ENCODE assay signal across 8 mouse cellular contexts in genomic region chr1:74771931-74772620, GRCm38 (mm10). TPM values are rescaled to one million over a fixed set of nuclear protein-coding genes. Genes with fewer than 3 reads are reported as not detected.
DNase-seq lines count a peak whose midpoint lies in the region; ATAC-seq lines count a peak whose summit lies in the region.

No protein-coding gene starts in this region.

- ATAC-seq in neural tube, embryonic 12.5 days (ENCODE audit: low FRiP score, low read depth), result no peak

- peak; percentile 56 for DNase-seq in adrenal gland, adult 2 months
- DNase-seq in adrenal gland, postnatal 4 days (ENCODE audit: low spot score in 2 of 2), result no peak
- DNase-seq in urinary bladder, postnatal 4 days (ENCODE audit: low spot score in 2 of 2), result peak; percentile 41 to 61
- no peak for DNase-seq in urinary bladder, adult 18-20 months (ENCODE audit: low spot score in 2 of 2)
- peak; percentile 45 for DNase-seq in kidney, postnatal 10 days
- no peak for DNase-seq in right cerebral cortex, postnatal 25 days
- DNase-seq in thymus, postnatal 25 days, result no peak

- H3K4me1 ChIP-seq in neural tube, embryonic 12.5 days, result peaks cover 23% of the 10 kb centered on the region

- no peaks in the 10 kb centered on the region for H3K36me3 ChIP-seq in neural tube, embryonic 12.5 days

- WGBS in neural tube, embryonic 12.5 days, result under 1% methylated on average over 51 of the region's 51 CpGs

- peaks cover 93% of the 10 kb centered on the region for H3K27me3 ChIP-seq in neural tube, embryonic 12.5 days (replicated peaks)

- H3K27ac ChIP-seq in neural tube, embryonic 12.5 days, result no peak overlapping the region

- no peaks in the 10 kb centered on the region for H3K9me3 ChIP-seq in neural tube, embryonic 12.5 days

- H3K4me3 ChIP-seq in neural tube, embryonic 12.5 days, result peak overlapping the region; percentile 47

- peak overlapping the region; percentile 65 for H3K9ac ChIP-seq in neural tube, embryonic 12.5 days

- H3K4me2 ChIP-seq in neural tube, embryonic 12.5 days (replicated peaks), result peak overlapping the region; percentile 95

RNA-seq across cellular contexts. Expression of gene Wnt6, which starts 0.4 kb away (rescaled TPM):
- 1 to 10 TPM; 2.3 to 5.7 TPM for total RNA-seq in adrenal gland, adult 2 months (2021)
- 11.5 and 17.1 TPM in 2 replicates for polyA plus RNA-seq in adrenal gland, adult 2 months (2012; rRNA removed)
- 1 to 10 TPM; 3.1 to 3.5 TPM for total RNA-seq in adrenal gland, postnatal 4 days (2021)
- polyA plus RNA-seq in neural tube, embryonic 12.5 days (2016; fragmentation: Nextera tagmentation; extraction: Ambion mirVana), result 12.5 and 13.8 TPM in 2 replicates

RNA-seq across cellular contexts. Expression of gene Wnt10a, which starts 19.2 kb away (rescaled TPM):
- 1 to 10 TPM in 1 of 2 experiments, under 1 TPM in 1; 0.23 to 1.2 TPM for total RNA-seq in adrenal gland, adult 2 months (2021)
- polyA plus RNA-seq in adrenal gland, adult 2 months (2012; rRNA removed), result 2.1 and 2.4 TPM in 2 replicates
- total RNA-seq in adrenal gland, postnatal 4 days (2021), result under 1 TPM; 0.23 to 0.50 TPM
- 1.2 and 1.4 TPM in 2 replicates for polyA plus RNA-seq in neural tube, embryonic 12.5 days (2016; fragmentation: Nextera tagmentation; extraction: Ambion mirVana)

RNA-seq across cellular contexts. Expression of gene Prkag3, which starts 23.1 kb away (rescaled TPM):
- total RNA-seq in adrenal gland, adult 2 months (2021), result under 1 TPM in 1 of 2 experiments, not detected in 1; 0.17 TPM
- polyA plus RNA-seq in adrenal gland, adult 2 months (2012; rRNA removed), result 0.20 and 0.26 TPM in 2 replicates
- under 1 TPM; 0.42 to 0.45 TPM for total RNA-seq in adrenal gland, postnatal 4 days (2021)
- 0.10 and 0.40 TPM in 2 replicates for polyA plus RNA-seq in neural tube, embryonic 12.5 days (2016; fragmentation: Nextera tagmentation; extraction: Ambion mirVana)

RNA-seq across cellular contexts. Expression of gene Cyp27a1, which starts 58.7 kb away (rescaled TPM):
- total RNA-seq in adrenal gland, adult 2 months (2021), result 10 to 100 TPM; 13.1 to 16.8 TPM
- 8.7 and 9.5 TPM in 2 replicates for polyA plus RNA-seq in adrenal gland, adult 2 months (2012; rRNA removed)
- total RNA-seq in adrenal gland, postnatal 4 days (2021), result 1 to 10 TPM; 6.2 to 8.0 TPM
- polyA plus RNA-seq in neural tube, embryonic 12.5 days (2016; fragmentation: Nextera tagmentation; extraction: Ambion mirVana), result 3.9 and 6.3 TPM in 2 replicates

Comparison
In these comparisons a context has a peak if more than half of its experiments do, and no peak if none do; other contexts are left out.
1. DNase-seq: peak in adrenal gland, adult 2 months (single experiment), urinary bladder, postnatal 4 days (2 of 2) and kidney, postnatal 10 days (single experiment); none in adrenal gland, postnatal 4 days (0 of 2), urinary bladder, adult 18-20 months (0 of 2), right cerebral cortex, postnatal 25 days (single experiment) and thymus, postnatal 25 days (single experiment).